Mouse (Mus musculus) intestine, embryonic 14.5 days (tissue): ENCODE data around the gene Tent2. TPM values are rescaled to one million over a fixed set of nuclear protein-coding genes. Genes with fewer than 3 reads are reported as not detected.

Experiments
- ATAC-seq: fragments of 200-750 bp; cut with Nextera tagmentation; replicated peaks from 2 replicates; pipeline ENCODE4 v1.8.0; 2017; ENCODE audit warnings: low read depth, moderate number of reproducible peaks, moderate TSS enrichment, moderate library complexity; ENCODE audit not compliant: low FRiP score, low TSS enrichment
- DNase-seq: peaks from one replicate; pipeline ENCODE4 v3.0.0-alpha.2; 2018; ENCODE audit warnings: low spot score
- H3K27ac ChIP-seq: fragments of 300-500 bp; sonication (generic); 2 replicates; pipeline ENCODE4 v1.5.1; 2014; ENCODE audit warnings: low read depth, mild to moderate bottlenecking, control low read depth
- H3K27me3 ChIP-seq: fragments of 300-500 bp; sonication (generic); replicated peaks from 2 replicates; pipeline ENCODE4 v1.6.1; 2014; ENCODE audit warnings: low read length, control low read depth; ENCODE audit not compliant: control insufficient read depth, insufficient read depth
- H3K36me3 ChIP-seq: fragments of 300-500 bp; sonication (generic); 2 replicates; pipeline ENCODE4 v1.6.1; 2014; ENCODE audit warnings: low read length, control low read depth; ENCODE audit not compliant: control insufficient read depth, insufficient read depth
- H3K4me1 ChIP-seq: fragments of 300-500 bp; sonication (generic); replicated peaks from 2 replicates; pipeline ENCODE4 v1.6.1; 2014; ENCODE audit warnings: low read length, control low read depth, mixed read lengths; ENCODE audit not compliant: control insufficient read depth, insufficient read depth
- H3K4me2 ChIP-seq: fragments of 300-500 bp; sonication (generic); 2 replicates; pipeline ENCODE4 v1.6.1; 2014; ENCODE audit warnings: low read length
- H3K4me3 ChIP-seq: fragments of 300-500 bp; sonication (generic); 2 replicates; pipeline ENCODE4 v1.5.1; 2014; ENCODE audit warnings: low read depth, low read length, control low read depth, mixed read lengths
- H3K9ac ChIP-seq: fragments of 300-500 bp; sonication (generic); 2 replicates; pipeline ENCODE4 v1.6.1; 2014; ENCODE audit warnings: mild to moderate bottlenecking, low read length
- H3K9me3 ChIP-seq: fragments of 300-500 bp; sonication (generic); 2 replicates; pipeline ENCODE4 v1.6.1; 2016; ENCODE audit warnings: low read length, control low read depth; ENCODE audit not compliant: control insufficient read depth
- WGBS: fragments of 180-500 bp; shearing (Covaris S2); extraction: QIAGEN DNeasy Blood & Tissue Kit; methylation state at CpG from one replicate; pipeline ENCODE4 v1.1.7; 2014; 5-methylcytosine and 5-hydroxymethylcytosine counted together
- polyA plus RNA-seq: library from polyadenylated mRNA; unstranded; fragments of >200 nt; fragmentation: Nextera tagmentation; extraction: Ambion mirVana; gene quantifications from 2 replicates; pipeline ENCODE4 v1.2.1, GENCODE M21; 2014

Tent2 gene
- polyA plus RNA-seq, 1 experiment from 2014 or later: 74.0 TPM

DNA sequence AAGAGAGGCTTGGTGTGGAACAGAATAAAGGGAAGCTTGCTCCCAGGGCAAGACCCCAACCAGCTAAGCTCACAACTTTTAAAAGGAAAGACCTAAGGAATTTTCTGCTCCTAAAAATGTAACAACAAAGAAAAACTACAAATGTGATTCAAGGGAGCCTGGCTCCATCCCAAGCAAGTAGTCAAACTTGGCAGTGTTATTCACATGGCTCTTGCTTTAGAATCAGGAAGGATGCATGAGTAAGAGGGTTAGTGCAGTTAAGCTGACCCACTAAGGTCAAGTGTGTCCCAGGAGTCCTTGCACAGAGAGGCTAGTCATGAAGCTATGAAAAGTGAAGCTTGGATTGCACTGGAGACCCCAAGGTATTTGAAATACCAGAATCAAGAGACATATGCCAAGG lies 29.7 kb downstream of the Tent2 start:
- Histone ChIP-seq H3K36me3 (peaks cover 45% of the 10 kb centered on the region), H3K4me3 (no peak overlapping the region), H3K4me1 (no peaks in the 10 kb centered on the region), H3K27me3 (no peaks in the 10 kb centered on the region), H3K27ac (no peak overlapping the region), H3K9ac (no peak overlapping the region), H3K9me3 (no peaks in the 10 kb centered on the region), H3K4me2 (no peak overlapping the region)
- ATAC-seq (no peak), DNase-seq (no peak)

- Histone ChIP-seq H3K9ac (no peak overlapping the region), H3K27me3 (no peaks in the 10 kb centered on the region), H3K9me3 (no peaks in the 10 kb centered on the region), H3K4me1 (no peaks in the 10 kb centered on the region), H3K36me3 (peaks cover 62% of the 10 kb centered on the region), H3K4me3 (no peak overlapping the region), H3K27ac (no peak overlapping the region), H3K4me2 (no peak overlapping the region)
- ATAC-seq (no peak), DNase-seq (no peak)
- WGBS: 93% methylated on average over 6 of the region's 6 CpGs
These were observed 33.9 kb downstream of the Tent2 start for GRCm38 (mm10) chr13:93158261-93158660.

- Histone ChIP-seq H3K36me3 (peaks cover 82% of the 10 kb centered on the region), H3K27ac (no peak overlapping the region), H3K4me3 (no peak overlapping the region), H3K9me3 (no peaks in the 10 kb centered on the region), H3K4me2 (no peak overlapping the region), H3K27me3 (no peaks in the 10 kb centered on the region), H3K4me1 (no peaks in the 10 kb centered on the region), H3K9ac (no peak overlapping the region)
- WGBS: 81% methylated on average over 1 of the region's 1 CpGs
- DNase-seq (no peak), ATAC-seq (no peak)
These were observed 38.9 kb downstream of the Tent2 start for GRCm38 (mm10) chr13:93153280-93153679.

DNA sequence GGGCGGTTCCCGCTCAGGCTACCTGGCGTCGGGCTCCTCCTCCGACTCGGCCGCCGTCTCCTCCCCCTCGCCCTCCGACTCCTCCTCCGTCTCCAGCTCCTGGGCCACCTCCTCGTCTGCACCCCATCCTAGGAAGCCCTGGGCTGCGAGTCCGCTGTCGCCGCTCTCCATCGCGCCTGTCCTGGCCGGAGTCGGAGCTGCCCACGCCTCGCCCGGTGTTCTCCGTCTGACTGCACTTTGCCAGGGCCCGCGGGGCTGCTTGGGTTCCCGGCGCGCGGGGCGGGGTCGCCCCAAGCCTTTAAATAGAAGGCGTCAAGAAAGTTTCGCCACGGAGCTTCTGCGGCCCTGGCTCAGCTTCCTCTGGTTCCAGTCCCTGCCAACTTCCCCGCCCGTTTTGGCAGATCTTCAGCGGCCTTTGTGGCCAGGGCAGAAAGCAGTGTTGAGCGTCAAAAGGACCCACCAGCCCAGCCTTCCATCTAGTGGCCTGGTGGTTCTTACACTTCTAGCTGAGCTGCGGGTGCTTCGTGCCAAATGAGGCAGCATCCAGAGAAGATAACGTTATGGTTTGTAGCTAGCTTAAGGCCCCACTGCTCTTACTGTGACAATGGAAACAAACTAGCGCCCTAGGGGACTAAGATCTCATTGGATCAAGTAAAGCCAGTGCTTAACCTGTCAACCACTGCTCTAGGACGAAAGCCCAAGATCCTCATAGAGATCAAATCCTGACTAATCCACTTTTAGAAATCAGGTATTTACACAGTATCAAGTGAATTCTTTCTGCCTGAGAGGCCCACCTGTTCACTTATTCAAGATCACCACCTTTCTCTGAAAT lies 47.6 kb downstream of the Tent2 start, which contains the start of gene Cmya5:
Gene Cmya5, minus strand, starts transcription at position 389 of the 832 bp plus-strand sequence.
- H3K4me2 ChIP-seq: peak within 1 kb of the TSS; percentile 58
- peaks cover 16% of the 10 kb centered on the region for H3K36me3 ChIP-seq
- ATAC-seq (peak; percentile 94), DNase-seq (peak; percentile 82)
- peak within 1 kb of the TSS; percentile 27; the same call in 1 of the 2 replicates for H3K27ac ChIP-seq
- H3K4me3 ChIP-seq: peak within 1 kb of the TSS; percentile 38
- 2% methylated on average over 41 of the region's 45 CpGs for WGBS
- peak within 1 kb of the TSS; percentile 23 for H3K9ac ChIP-seq
- peaks cover 3% of the 10 kb centered on the region; the same call in 1 of the 2 replicates for H3K4me1 ChIP-seq
- H3K9me3 ChIP-seq: no peaks in the 10 kb centered on the region
- no peaks in the 10 kb centered on the region for H3K27me3 ChIP-seq

DNA sequence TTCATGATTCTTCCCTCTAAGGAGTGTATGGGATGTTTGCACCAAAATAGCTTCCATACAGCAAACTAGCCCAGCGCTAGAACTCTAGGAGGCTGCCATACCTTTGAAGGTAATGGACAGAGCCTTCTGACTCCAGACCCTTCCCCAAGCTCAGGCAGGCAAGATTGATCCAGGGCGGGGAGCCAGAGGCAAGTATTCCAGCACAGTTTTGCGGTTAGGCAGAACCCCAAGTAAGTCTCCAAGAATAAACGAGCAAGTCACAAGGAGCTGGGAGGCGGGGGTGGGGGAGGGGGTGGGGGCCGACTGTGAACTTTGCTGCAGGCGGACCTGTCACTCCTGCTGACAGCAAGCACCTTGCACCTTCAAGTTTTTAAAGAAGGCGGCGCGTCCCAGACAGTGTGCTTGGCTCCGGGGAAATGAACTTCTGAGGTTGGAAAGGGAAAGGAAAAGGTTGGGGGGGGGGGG lies 48.3 kb downstream of the Tent2 start:
- H3K27ac ChIP-seq: no peak overlapping the region
- 15% methylated on average over 11 of the region's 11 CpGs for WGBS
- H3K9me3 ChIP-seq: no peaks in the 10 kb centered on the region
- ATAC-seq: peak; percentile 86
- no peak for DNase-seq
- H3K36me3 ChIP-seq: peaks cover 9% of the 10 kb centered on the region; the same call in 1 of the 2 replicates
- H3K4me2 ChIP-seq: peak overlapping the region; percentile 58
- H3K4me3 ChIP-seq: peak overlapping the region; percentile 38
- H3K27me3 ChIP-seq: no peaks in the 10 kb centered on the region
- H3K9ac ChIP-seq: peak overlapping the region; percentile 23; the same call in 1 of the 2 replicates
- H3K4me1 ChIP-seq: peaks cover 3% of the 10 kb centered on the region; the same call in 1 of the 2 replicates

DNA sequence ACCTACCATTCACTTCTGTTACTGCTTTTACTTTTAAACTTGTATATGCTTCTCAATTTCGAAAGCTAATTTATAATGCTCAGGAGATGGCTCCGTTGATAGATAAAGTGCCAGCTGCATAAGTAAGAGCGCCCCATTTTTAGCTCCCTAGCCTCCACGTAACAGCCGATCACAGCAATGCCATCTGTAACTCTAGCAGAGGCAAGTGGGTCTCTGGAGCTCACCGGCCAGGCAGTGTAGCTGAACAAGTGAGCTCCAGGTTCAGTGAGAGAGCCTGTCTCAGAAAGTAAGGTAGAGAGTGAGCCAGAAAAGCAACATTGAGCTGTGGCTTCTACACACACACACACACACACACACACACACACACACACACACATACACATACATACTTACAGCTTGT lies 51.0 kb downstream of the Tent2 start:
- no peak overlapping the region for H3K9ac ChIP-seq
- DNase-seq (no peak), ATAC-seq (no peak)
- H3K27me3 ChIP-seq: no peaks in the 10 kb centered on the region
- no peaks in the 10 kb centered on the region for H3K9me3 ChIP-seq
- WGBS: 97% methylated on average over 6 of the region's 6 CpGs
- H3K4me3 ChIP-seq: no peak overlapping the region
- H3K4me1 ChIP-seq: peaks cover 3% of the 10 kb centered on the region; the same call in 1 of the 2 replicates
- no peak overlapping the region for H3K27ac ChIP-seq
- H3K4me2 ChIP-seq: no peak overlapping the region
- H3K36me3 ChIP-seq: no peaks in the 10 kb centered on the region

DNA sequence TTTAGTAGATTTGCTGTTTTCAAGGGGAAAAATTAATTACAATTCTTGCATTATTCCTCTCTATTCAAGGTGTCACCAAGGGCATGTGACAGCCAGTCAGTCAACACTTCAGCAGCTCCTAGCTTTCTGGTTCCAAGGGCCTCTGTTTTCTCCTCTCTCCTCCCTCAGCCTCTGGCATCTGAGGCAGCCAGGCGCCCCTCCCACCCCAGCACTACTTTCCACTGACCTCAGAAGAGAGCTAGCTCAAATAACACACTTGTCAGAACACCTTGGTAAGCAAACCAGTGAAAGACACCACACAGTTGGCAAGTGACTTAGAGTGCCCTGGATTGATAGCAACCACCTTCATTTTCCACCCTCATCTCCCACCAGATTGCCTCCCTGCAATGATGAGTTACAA lies 54.1 kb downstream of the Tent2 start:
- Histone ChIP-seq H3K9me3 (no peaks in the 10 kb centered on the region), H3K4me1 (no peaks in the 10 kb centered on the region), H3K9ac (no peak overlapping the region), H3K4me2 (no peak overlapping the region), H3K4me3 (no peak overlapping the region), H3K27ac (no peak overlapping the region), H3K36me3 (no peaks in the 10 kb centered on the region), H3K27me3 (no peaks in the 10 kb centered on the region)
- 17% methylated on average over 1 of the region's 1 CpGs for WGBS
- DNase-seq (no peak), ATAC-seq (no peak)

GRCm38 (mm10) chr13:93137098-93137497 lies 55.1 kb downstream of the Tent2 start:
- DNase-seq (no peak), ATAC-seq (no peak)
- no peaks in the 10 kb centered on the region for H3K4me1 ChIP-seq
- H3K4me3 ChIP-seq: no peak overlapping the region
- no peak overlapping the region for H3K4me2 ChIP-seq
- no peaks in the 10 kb centered on the region for H3K9me3 ChIP-seq
- no peak overlapping the region for H3K9ac ChIP-seq
- H3K27ac ChIP-seq: no peak overlapping the region
- 85% methylated on average over 7 of the region's 7 CpGs for WGBS
- no peaks in the 10 kb centered on the region for H3K36me3 ChIP-seq
- no peaks in the 10 kb centered on the region for H3K27me3 ChIP-seq

DNA sequence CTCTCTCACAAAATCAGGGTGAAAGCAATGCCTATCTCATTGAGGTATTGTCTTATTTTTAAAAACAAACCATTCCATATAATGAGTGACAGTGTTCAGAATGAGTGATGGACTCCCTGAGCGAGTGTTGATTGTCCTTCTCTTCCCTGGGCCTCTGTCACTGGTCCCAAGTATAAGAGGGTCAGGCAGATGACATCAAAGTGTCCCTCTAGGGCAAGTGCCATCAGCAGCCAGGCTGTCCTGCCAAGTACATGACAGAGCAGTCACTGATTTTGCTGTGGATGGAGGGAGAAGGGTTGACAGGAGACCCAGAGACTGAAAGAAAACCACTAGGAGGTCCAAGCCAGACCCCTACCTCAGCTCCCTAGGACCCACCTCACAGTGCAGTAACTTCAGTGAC lies 55.9 kb downstream of the Tent2 start:
- Histone ChIP-seq H3K27ac (no peak overlapping the region), H3K4me2 (no peak overlapping the region)
- no peak for DNase-seq

More for the DNA sequence above, 55.9 kb downstream of the Tent2 start:
- H3K27me3 ChIP-seq: no peaks in the 10 kb centered on the region
- H3K9me3 ChIP-seq: no peaks in the 10 kb centered on the region
- 91% methylated on average over 1 of the region's 1 CpGs for WGBS
- H3K9ac ChIP-seq: no peak overlapping the region
- H3K4me1 ChIP-seq: no peaks in the 10 kb centered on the region
- H3K36me3 ChIP-seq: no peaks in the 10 kb centered on the region
- no peak for ATAC-seq
- H3K4me3 ChIP-seq: no peak overlapping the region
